Mouse (Mus musculus) lung, postnatal 4 days (tissue): ENCODE data around the gene Defb21.

Source experiments
- DNase-seq, 2 experiments: peaks; one replicate each; pipeline ENCODE4 v3.0.0; 2021

Defb21 gene

GRCm38 (mm10) chr2:152607746-152608145 lies 35.2 kb downstream of the Defb21 start:
- no peak for DNase-seq

- no peak for DNase-seq
These were observed 36.2 kb downstream of the Defb21 start for GRCm38 (mm10) chr2:152608719-152609118.

GRCm38 (mm10) chr2:152612193-152612592 lies 39.6 kb downstream of the Defb21 start:
- DNase-seq = no peak

GRCm38 (mm10) chr2:152615563-152615962 lies 43.0 kb downstream of the Defb21 start:
- peak in 1 of 2 experiments; percentile 64 for DNase-seq

- DNase-seq = no peak
These were observed 43.9 kb downstream of the Defb21 start for GRCm38 (mm10) chr2:152616470-152616869.

- no peak for DNase-seq
These were observed 44.8 kb downstream of the Defb21 start for GRCm38 (mm10) chr2:152617374-152617773.

GRCm38 (mm10) chr2:152620367-152621134 lies 48.0 kb downstream of the Defb21 start:
- peak; percentile 41 to 55 for DNase-seq

GRCm38 (mm10) chr2:152622151-152622550 lies 49.6 kb downstream of the Defb21 start:
- no peak for DNase-seq

GRCm38 (mm10) chr2:152622953-152623352 lies 50.4 kb downstream of the Defb21 start, which contains the start of gene Defb25:
Gene Defb25 (minus strand): TSS chr2:152623053.
- no peak for DNase-seq
